Mouse (Mus musculus): Measurements from ENCODE around the gene Grid2. TPM values are rescaled to one million over a fixed set of nuclear protein-coding genes. Genes with fewer than 3 reads are reported as not detected.

The Grid2 gene
- total and polyA plus RNA-seq, 3 experiments, result not detected

DNA sequence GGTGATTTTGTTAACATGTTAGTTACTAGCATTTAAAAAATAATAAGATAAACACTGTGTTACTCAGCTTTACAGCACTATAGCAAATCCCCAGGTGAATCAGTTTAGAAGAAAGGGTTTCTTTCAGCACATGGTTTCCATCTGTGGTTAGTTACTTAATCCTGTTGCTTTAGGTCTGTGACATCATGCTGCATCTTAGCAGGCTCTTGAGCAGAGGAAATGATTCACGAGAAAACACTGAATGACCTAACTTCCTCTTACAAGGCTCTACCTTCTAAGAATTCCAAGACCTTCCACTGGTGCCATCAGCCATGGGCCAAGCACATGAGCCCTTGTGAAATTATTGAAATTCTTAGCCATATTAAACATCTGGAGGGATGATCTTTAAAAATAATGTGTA lies 1248.7 kb downstream of the Grid2 start:
- no peaks in the 10 kb centered on the region for H3K27me3 ChIP-seq (ENCODE audit: control insufficient read depth in 1 of 2, insufficient read depth in 2 of 2, low read length in 2 of 2)
- H3K27ac ChIP-seq (ENCODE audit: control insufficient read depth, low read depth, low read length), result no peak overlapping the region
- no peaks in the 10 kb centered on the region for H3K9me3 ChIP-seq (replicated peaks; ENCODE audit: insufficient read depth, low read length)
- no peaks in the 10 kb centered on the region for H3K4me1 ChIP-seq (ENCODE audit: control insufficient read depth in 1 of 2, insufficient read depth in 2 of 2, low read length in 2 of 2)
- H3K9ac ChIP-seq (ENCODE audit: control insufficient read depth, low read depth, low read length, poor library complexity, severe bottlenecking), result no peak overlapping the region
- TF ChIP-seq MYB (IDR thresholded peaks at IDR 0.05; ENCODE audit: low read depth, low read length) (no peak), TAL1 (IDR thresholded peaks at IDR 0.05; ENCODE audit: low read length) (no peak), ZC3H11A (IDR thresholded peaks at IDR 0.05; ENCODE audit: low read depth, low read length) (no peak)
- H3K4me3 ChIP-seq (ENCODE audit: control insufficient read depth in 1 of 2, insufficient read depth in 1 of 2, low read depth in 2 of 2, low read length in 2 of 2), result no peak overlapping the region
- H3K79me2 ChIP-seq (ENCODE audit: control insufficient read depth, insufficient read depth, low read length, poor library complexity), result no peaks in the 10 kb centered on the region
- DNase-seq (ENCODE audit: low read depth, low spot score), result no peak
- H3K36me3 ChIP-seq (ENCODE audit: control insufficient read depth in 1 of 2, insufficient read depth in 2 of 2, low read length in 2 of 2), result no peaks in the 10 kb centered on the region

DNA sequence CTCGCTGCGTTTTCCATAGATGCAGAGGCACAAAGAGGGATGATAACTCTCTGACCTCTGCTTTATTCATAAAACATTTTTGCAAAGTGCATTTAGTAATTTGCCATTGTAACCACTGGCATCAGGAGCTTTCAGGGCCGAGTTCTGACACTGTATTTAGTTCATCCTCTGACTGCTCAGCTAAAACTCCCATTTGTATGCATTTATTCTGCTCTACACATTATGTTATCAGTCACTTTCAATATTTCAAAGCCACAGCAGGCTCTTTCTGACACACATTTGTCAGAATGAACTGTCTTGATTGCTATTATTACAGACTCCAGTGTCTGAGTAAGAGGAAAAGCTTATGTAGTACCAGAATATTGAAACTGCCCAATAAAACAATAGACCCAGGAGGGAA lies 1286.5 kb downstream of the Grid2 start:
- H3K36me3 ChIP-seq (ENCODE audit: control insufficient read depth in 1 of 2, insufficient read depth in 2 of 2, low read length in 2 of 2), result no peaks in the 10 kb centered on the region
- no peaks in the 10 kb centered on the region for H3K9me3 ChIP-seq (replicated peaks; ENCODE audit: insufficient read depth, low read length)
- no peaks in the 10 kb centered on the region for H3K79me2 ChIP-seq (ENCODE audit: control insufficient read depth, insufficient read depth, low read length, poor library complexity)
- H3K9ac ChIP-seq (ENCODE audit: control insufficient read depth, low read depth, low read length, poor library complexity, severe bottlenecking), result no peak overlapping the region
- no peak overlapping the region for H3K27ac ChIP-seq (ENCODE audit: control insufficient read depth, low read depth, low read length)
- H3K4me1 ChIP-seq (ENCODE audit: control insufficient read depth in 1 of 2, insufficient read depth in 2 of 2, low read length in 2 of 2), result no peaks in the 10 kb centered on the region
- no peak for DNase-seq (ENCODE audit: low read depth, low spot score)
- no peaks in the 10 kb centered on the region for H3K27me3 ChIP-seq (ENCODE audit: control insufficient read depth in 1 of 2, insufficient read depth in 2 of 2, low read length in 2 of 2)
- TF ChIP-seq POLR2AphosphoS2 (IDR thresholded peaks at IDR 0.05; ENCODE audit: low read length) (no peak), BHLHE40 (IDR thresholded peaks at IDR 0.05; ENCODE audit: borderline replicate concordance, low read depth, low read length) (no peak), MYC (IDR thresholded peaks at IDR 0.05; ENCODE audit: low read depth, low read length) (no peak), USF1 (IDR thresholded peaks at IDR 0.05; ENCODE audit: low read depth, low read length) (no peak), ZKSCAN1 (IDR thresholded peaks at IDR 0.05; ENCODE audit: low read depth, low read length) (no peak), ZNF384 (IDR thresholded peaks at IDR 0.05; ENCODE audit: low read depth, low read length) (no peak), MAFK (IDR thresholded peaks at IDR 0.05; ENCODE audit: borderline replicate concordance, low read depth, low read length) (no peak), SIN3A (IDR thresholded peaks at IDR 0.05; ENCODE audit: low read length) (no peak), POLR2AphosphoS5 (IDR thresholded peaks at IDR 0.05; ENCODE audit: borderline replicate concordance, low read depth, low read length) (no peak), RCOR1 (IDR thresholded peaks at IDR 0.05; ENCODE audit: low read depth, low read length) (no peak), USF2 (IDR thresholded peaks at IDR 0.05; ENCODE audit: borderline replicate concordance in 1 of 2, insufficient read depth in 1 of 2, low read depth in 1 of 2, low read length in 2 of 2) (no peak), EP300 (IDR thresholded peaks at IDR 0.05; ENCODE audit: low read depth in 1 of 2, low read length in 2 of 2) (no peak), KAT2A (conservative IDR thresholded peaks at IDR 0.05; ENCODE audit: low read depth, low read length) (no peak), NRF1 (IDR thresholded peaks at IDR 0.05; ENCODE audit: insufficient read depth, low read depth, low read length, poor library complexity, severe bottlenecking) (no peak), TCF12 (IDR thresholded peaks at IDR 0.05; ENCODE audit: low read depth, low read length) (no peak)
- H3K4me3 ChIP-seq (ENCODE audit: control insufficient read depth in 1 of 2, insufficient read depth in 1 of 2, low read depth in 2 of 2, low read length in 2 of 2), result no peak overlapping the region

Measured in MEL (cell line).